Mouse (Mus musculus) intestine, embryonic 16.5 days (tissue): ENCODE data around the gene Fam111a. TPM values are rescaled to one million over a fixed set of nuclear protein-coding genes. Genes with fewer than 3 reads are reported as not detected.
A peak's percentile ranks its signal among the peaks of the same experiment; 100 is the strongest.

Source experiments
- ATAC-seq: fragments of 200-750 bp; cut with Nextera tagmentation; 2 replicates; pipeline ENCODE4 v1.8.0; 2017; ENCODE audit warnings: moderate TSS enrichment, moderate library complexity
- H3K27ac ChIP-seq: fragments of 300-500 bp; sonication (generic); 2 replicates; pipeline ENCODE4 v1.5.1; 2014; ENCODE audit warnings: mild to moderate bottlenecking, low read length
- H3K27me3 ChIP-seq: fragments of 300-500 bp; sonication (generic); replicated peaks from 2 replicates; pipeline ENCODE4 v1.6.1; 2014; ENCODE audit warnings: low read length, control low read depth, mixed read lengths; ENCODE audit not compliant: control insufficient read depth, insufficient read depth
- H3K36me3 ChIP-seq: fragments of 300-500 bp; sonication (generic); 2 replicates; pipeline ENCODE4 v1.6.1; 2014; ENCODE audit warnings: low read length, control low read depth; ENCODE audit not compliant: control insufficient read depth, insufficient read depth
- H3K4me1 ChIP-seq: fragments of 300-500 bp; sonication (generic); 2 replicates; pipeline ENCODE4 v1.6.1; 2014; ENCODE audit warnings: low read length, control low read depth, mixed read lengths; ENCODE audit not compliant: control insufficient read depth, insufficient read depth
- H3K4me2 ChIP-seq: fragments of 300-500 bp; sonication (generic); 2 replicates; pipeline ENCODE4 v1.6.1; 2014; ENCODE audit warnings: low read depth, low read length, control low read depth
- H3K4me3 ChIP-seq: fragments of 300-500 bp; sonication (generic); 2 replicates; pipeline ENCODE4 v1.5.1; 2014; ENCODE audit warnings: mild to moderate bottlenecking, low read length
- H3K9ac ChIP-seq: fragments of 300-500 bp; sonication (generic); 2 replicates; pipeline ENCODE4 v1.6.1; 2014; ENCODE audit warnings: low read depth, low read length
- H3K9me3 ChIP-seq: fragments of 300-500 bp; sonication (generic); 2 replicates; pipeline ENCODE4 v1.6.1; 2016; ENCODE audit warnings: low read length, control low read depth; ENCODE audit not compliant: control insufficient read depth
- WGBS: fragments of 180-500 bp; shearing (Covaris S2); extraction: QIAGEN DNeasy Blood & Tissue Kit; methylation state at CpG from one replicate; pipeline ENCODE4 v1.1.7; 2014; 5-methylcytosine and 5-hydroxymethylcytosine counted together
- polyA plus RNA-seq: library from polyadenylated mRNA; unstranded; fragments of >200 nt; fragmentation: Nextera tagmentation; extraction: Ambion mirVana; gene quantifications from 2 replicates; pipeline ENCODE4 v1.2.1, GENCODE M21; 2015

The Fam111a gene
- polyA plus RNA-seq, 1 experiment from 2014 or later = 16.3 TPM

DNA sequence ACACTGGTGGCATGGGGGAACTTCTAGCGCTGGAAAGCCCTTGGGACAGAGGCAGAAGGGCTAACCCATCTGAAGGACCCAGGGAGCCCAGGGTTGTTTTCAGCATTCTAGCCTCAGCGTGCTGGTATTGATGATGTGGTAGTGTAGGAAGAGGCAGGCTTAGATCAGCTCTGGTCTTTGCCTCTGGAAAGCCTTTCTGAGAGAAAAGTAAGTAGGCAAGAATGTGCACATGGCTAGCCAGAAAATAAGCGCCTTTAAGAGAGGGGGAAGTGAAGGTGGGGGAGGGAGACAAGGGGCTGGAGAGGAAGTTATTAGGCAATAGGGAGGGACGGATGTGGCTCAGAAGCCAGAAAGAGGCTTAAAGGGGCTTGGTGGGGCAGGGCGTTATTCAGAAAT is 28.5 kb downstream of the Fam111a start:
- WGBS = 16% methylated on average over 5 of the region's 5 CpGs
- Histone ChIP-seq H3K4me1 (peaks cover 10% of the 10 kb centered on the region), H3K9ac (peak overlapping the region; percentile 69), H3K27me3 (no peaks in the 10 kb centered on the region), H3K4me3 (peak overlapping the region; percentile 46), H3K4me2 (peak overlapping the region; percentile 74), H3K9me3 (no peaks in the 10 kb centered on the region), H3K27ac (peak overlapping the region; percentile 75), H3K36me3 (0 out of 2 replicates have a peak, but pooled peaks cover 2% of the 10 kb centered on the region)
- ATAC-seq = peak; percentile 12; the same call in 1 of the 2 replicates

DNA sequence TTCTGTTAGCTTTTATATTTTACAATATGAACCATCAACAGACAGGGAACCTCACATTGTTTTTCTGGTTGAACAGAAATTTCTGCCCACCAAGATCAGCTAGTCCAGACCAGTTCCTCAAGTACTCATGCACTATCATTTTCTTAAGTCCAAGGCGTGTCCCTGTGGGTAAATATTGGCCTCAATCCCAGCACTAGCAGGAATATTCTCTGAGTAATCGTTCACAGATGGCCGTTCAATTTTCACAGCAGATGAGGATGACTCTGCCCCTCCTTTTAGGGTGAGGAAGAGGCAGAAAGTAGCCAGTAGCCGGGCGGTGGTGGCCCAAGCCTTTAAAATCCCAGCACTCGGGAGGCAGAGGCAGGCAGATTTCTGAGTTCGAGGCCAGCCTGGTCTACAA is 29.6 kb downstream of the Fam111a start:
- no peak for ATAC-seq
- Histone ChIP-seq H3K4me3 (no peak overlapping the region), H3K4me2 (0 out of 2 replicates have a peak overlapping the region, but pooled peaks have one; percentile 22), H3K36me3 (0 out of 2 replicates have a peak, but pooled peaks cover 2% of the 10 kb centered on the region), H3K9ac (no peak overlapping the region), H3K27ac (no peak overlapping the region), H3K27me3 (no peaks in the 10 kb centered on the region), H3K4me1 (peaks cover 10% of the 10 kb centered on the region), H3K9me3 (no peaks in the 10 kb centered on the region)
- WGBS = 70% methylated on average over 7 of the region's 7 CpGs

DNA sequence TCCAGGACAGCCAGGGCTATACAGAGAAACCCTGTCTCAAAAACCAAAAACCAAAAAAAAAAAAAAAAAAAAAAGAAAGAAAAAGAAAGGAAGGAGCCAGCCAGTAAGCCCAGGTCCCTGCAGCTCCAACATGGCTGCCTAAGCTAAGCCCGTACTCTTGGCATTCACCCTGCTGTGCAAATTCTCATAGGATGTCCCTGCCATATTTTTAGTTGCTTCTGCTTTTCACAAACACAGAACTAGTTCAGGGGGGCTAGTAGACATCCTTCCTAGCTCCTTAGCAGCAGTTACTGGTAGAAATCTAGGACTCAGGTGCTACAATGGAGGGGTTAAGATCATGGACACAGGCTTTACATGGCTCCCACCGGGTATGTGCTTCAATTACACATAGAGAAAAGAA is 30.0 kb downstream of the Fam111a start:
- WGBS = 96% methylated on average over 2 of the region's 2 CpGs
- Histone ChIP-seq H3K4me2 (no peak overlapping the region), H3K4me3 (no peak overlapping the region), H3K36me3 (0 out of 2 replicates have a peak, but pooled peaks cover 2% of the 10 kb centered on the region), H3K27ac (no peak overlapping the region), H3K27me3 (no peaks in the 10 kb centered on the region), H3K9me3 (no peaks in the 10 kb centered on the region), H3K9ac (no peak overlapping the region), H3K4me1 (peaks cover 10% of the 10 kb centered on the region)
- ATAC-seq = no peak

DNA sequence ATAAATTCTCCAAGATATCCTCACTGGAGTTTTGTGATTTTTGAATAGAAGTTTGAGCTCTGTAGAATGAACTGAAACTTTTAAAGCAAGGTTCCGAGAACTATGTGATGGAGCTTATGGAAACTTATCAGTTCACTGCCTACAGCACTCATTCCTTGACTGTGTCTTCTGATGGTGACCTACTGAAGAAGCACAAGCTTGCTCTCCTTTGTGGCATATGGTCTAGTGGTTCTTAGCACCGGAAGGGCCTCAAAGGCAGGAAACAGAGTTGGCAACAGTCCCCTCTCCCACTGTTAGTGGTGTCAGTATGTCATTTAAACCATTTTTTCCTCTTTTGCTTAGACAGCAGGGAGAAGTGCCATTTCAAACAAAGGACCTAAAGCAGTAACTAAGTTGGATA is 31.1 kb downstream of the Fam111a start:
- H3K9ac ChIP-seq = no peak overlapping the region
- H3K4me3 ChIP-seq = no peak overlapping the region
- H3K27me3 ChIP-seq = no peaks in the 10 kb centered on the region
- WGBS = 87% methylated on average over 2 of the region's 2 CpGs
- H3K4me2 ChIP-seq = no peak overlapping the region
- ATAC-seq = no peak
- no peaks in the 10 kb centered on the region for H3K9me3 ChIP-seq
- no peak overlapping the region for H3K27ac ChIP-seq
- H3K36me3 ChIP-seq = 0 out of 2 replicates have a peak, but pooled peaks cover 2% of the 10 kb centered on the region
- H3K4me1 ChIP-seq = peaks cover 10% of the 10 kb centered on the region

DNA sequence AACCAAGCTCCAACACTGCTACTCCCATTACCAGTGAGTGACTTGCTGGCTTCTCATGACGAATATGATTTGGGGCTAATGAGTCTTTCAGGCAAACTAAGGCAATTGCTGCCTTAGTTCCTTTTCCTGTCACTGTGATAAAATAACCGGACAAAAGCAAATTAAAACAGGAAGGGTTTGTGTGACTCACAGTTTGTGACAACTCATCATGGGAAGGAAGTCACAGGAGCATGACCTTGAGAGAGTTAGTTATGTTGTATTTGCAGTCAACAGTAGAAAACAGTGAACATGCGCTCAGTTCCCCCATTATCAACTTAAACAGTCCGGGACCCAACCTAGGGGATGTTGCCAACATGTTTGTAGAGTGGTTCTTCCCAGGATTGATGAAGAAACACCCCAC is 39.8 kb downstream of the Fam111a start:
- Histone ChIP-seq H3K4me1 (no peaks in the 10 kb centered on the region), H3K4me2 (no peak overlapping the region), H3K27me3 (no peaks in the 10 kb centered on the region), H3K4me3 (no peak overlapping the region), H3K9me3 (no peaks in the 10 kb centered on the region), H3K36me3 (no peaks in the 10 kb centered on the region), H3K9ac (no peak overlapping the region), H3K27ac (no peak overlapping the region)
- 70% methylated on average over 4 of the region's 4 CpGs for WGBS
- ATAC-seq = no peak

DNA sequence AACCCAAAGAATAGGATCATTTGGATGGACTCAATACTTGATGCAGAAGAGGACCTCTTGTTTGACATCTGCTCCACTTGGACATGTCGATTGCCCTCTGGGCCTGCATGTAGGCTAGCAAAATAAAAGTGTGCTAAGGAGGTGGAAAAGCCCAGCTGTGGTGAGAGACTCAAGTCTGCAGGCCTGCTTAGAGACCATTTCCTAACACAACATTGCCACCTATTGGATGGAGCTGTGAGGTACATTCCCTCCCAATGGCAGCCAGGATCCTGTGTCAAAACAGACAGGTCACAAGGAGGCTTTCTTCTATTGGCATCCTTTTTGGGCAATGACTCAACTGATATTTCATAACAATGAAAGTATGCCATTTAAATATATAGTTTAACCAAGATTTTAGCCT is 46.4 kb downstream of the Fam111a start:
- Histone ChIP-seq H3K9ac (no peak overlapping the region), H3K27ac (no peak overlapping the region), H3K4me2 (no peak overlapping the region), H3K4me1 (peaks cover 7% of the 10 kb centered on the region), H3K9me3 (no peaks in the 10 kb centered on the region), H3K36me3 (no peaks in the 10 kb centered on the region), H3K27me3 (no peaks in the 10 kb centered on the region), H3K4me3 (no peak overlapping the region)
- 0% methylated on average over 1 of the region's 1 CpGs for WGBS
- no peak; the same call in 1 of the 2 replicates for ATAC-seq

DNA sequence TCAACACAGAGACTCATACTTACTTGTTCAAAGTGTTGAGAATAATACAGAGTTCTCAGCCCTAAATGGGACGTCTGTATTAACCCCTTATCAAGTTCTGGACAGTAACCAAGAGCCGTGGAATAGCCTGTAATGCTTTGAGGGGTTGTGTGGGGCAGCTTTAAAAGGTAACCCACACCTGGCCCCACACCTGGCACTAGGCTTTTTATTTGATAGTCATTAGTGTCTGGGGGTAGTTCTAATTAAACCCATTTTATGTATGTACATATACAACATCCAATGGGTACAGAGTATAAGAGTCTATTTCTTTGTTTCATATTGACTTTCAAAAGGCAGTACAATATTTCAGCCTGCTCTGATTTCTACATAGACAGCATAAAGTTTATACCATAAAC is 49.6 kb downstream of the Fam111a start:
- Histone ChIP-seq H3K9ac (no peak overlapping the region), H3K27me3 (no peaks in the 10 kb centered on the region), H3K4me3 (peak overlapping the region; percentile 73; the same call in 1 of the 2 replicates), H3K4me2 (peak overlapping the region; percentile 91; the same call in 1 of the 2 replicates), H3K9me3 (no peaks in the 10 kb centered on the region), H3K36me3 (no peaks in the 10 kb centered on the region), H3K27ac (no peak overlapping the region), H3K4me1 (peaks cover 10% of the 10 kb centered on the region)
- WGBS = 50% methylated on average over 2 of the region's 2 CpGs
- no peak for ATAC-seq

DNA sequence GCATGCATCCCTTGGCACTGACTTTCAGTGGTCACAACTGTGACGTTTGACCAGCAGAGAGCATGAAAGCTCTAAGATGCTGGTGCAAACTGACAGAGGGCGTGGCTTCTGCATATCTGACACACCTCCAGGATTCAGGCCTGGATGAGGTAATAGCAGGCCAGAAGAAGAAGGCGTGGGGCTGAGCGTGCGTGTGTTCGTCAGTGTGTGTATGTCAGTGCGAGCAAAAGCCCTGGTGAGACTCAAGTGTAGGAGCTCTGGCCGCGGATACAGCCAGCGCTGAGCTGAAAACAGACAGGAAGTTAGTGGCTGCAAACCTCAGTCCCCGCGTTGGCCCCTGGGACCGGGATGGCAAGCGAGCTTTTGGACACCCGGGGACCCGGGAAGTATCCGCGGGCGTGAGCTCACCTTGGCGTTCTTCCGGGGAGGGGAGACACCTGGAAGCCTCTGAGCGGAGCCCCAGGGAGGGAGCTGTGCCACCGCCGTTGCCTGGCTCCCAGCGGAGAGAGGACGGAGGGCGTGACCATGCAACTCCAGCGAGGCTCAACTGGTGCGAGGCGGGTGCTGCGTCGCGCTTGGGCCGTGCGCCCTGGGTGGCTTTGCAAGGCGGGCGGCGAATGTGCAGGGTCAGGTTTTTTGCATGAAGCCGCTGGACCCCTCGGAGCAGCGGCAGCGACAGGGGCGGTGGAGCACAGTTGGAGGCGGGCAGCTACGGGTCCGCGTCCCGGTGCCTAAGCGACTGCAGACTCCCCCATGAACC is 50.2 kb downstream of the Fam111a start:
- Histone ChIP-seq H3K27ac (peak overlapping the region; percentile 81), H3K27me3 (no peaks in the 10 kb centered on the region), H3K4me3 (peak overlapping the region; percentile 73), H3K9me3 (no peaks in the 10 kb centered on the region), H3K9ac (peak overlapping the region; percentile 84), H3K4me1 (peaks cover 10% of the 10 kb centered on the region), H3K36me3 (no peaks in the 10 kb centered on the region), H3K4me2 (peak overlapping the region; percentile 91)
- WGBS = under 1% methylated on average over 49 of the region's 49 CpGs
- ATAC-seq = peak; percentile 94

DNA sequence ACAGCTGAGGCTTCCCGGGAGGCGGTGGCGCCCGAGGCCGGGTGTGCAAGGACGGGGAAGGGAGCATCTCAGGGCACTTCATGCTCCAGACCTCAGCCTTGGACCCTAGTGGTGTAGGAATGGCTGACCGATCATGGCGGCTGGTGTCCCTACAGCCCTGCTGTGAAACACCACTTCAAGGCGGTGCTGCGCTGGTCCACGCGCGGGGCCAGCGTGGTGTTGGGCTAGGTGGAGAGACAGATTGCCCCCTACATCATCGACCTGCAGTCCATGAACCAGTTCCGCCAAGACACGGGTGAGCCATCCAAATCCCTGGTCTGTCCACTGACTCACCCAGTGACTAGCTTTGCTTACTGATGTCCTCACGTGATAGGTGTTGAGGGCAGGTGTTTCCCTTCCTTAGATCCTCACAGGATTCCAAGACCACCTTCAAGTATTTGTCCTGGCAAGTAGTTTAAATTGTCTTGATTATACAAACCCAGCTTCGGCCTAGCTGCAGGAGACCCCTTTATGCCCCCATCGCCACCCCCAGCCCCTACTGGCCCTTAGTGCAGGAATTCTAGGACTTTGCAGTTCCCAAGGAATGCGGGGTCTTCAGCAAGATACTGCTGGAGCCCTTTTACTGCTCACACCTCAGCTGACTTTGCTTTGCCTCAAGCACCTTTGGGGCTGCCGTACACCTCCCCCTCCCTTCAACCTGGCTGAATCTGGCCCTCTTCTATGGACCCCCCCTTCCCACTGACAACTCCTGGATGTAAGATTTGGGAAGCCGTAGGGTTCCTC is 50.9 kb downstream of the Fam111a start:
- ATAC-seq = peak; percentile 58
- Histone ChIP-seq H3K9me3 (no peaks in the 10 kb centered on the region), H3K27ac (peak overlapping the region; percentile 81), H3K36me3 (no peaks in the 10 kb centered on the region), H3K9ac (peak overlapping the region; percentile 84), H3K27me3 (no peaks in the 10 kb centered on the region), H3K4me3 (peak overlapping the region; percentile 73), H3K4me2 (peak overlapping the region; percentile 91), H3K4me1 (peaks cover 10% of the 10 kb centered on the region)
- WGBS = 14% methylated on average over 22 of the region's 23 CpGs
